Mouse (Mus musculus) CD4-positive helper T cell, adult 2 months (primary cell): ENCODE data around the gene Mybl2.
"Not testable (repeated sequence)": the region's sequence is repeated elsewhere in the genome, so short reads cannot be mapped to it uniquely, and the experiment has no call there.

Experiments used
- DNase-seq: peaks from one replicate; pipeline ENCODE4 v3.0.0-alpha.2; 2012; ENCODE audit warnings: low read depth, missing footprints, low spot score

The Mybl2 gene

DNA sequence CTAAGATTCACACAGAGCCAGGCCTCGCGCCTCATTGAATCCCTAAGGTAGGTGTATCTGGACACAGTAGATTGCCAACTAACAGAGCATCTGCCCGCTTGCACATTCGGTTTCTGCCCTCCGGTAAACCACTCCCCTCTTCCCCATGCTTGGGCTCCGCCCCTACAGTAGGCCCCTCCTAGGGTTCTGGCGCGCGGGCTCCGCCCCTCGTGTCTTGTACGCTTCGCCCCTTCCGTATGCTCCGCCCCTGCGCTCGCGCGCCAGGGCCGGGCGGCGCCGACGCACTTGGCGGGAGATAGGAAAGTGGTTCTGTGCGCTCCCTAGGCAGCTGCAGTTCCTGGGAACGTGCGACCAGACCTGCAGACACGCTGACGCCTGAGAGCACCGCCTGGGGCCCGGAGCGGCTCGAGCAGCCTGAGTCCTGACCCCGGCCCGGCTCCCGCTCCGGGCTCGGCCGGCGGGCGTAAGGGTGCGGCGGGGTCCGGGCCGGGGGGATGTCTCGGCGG is at the start of gene Mybl2:
Gene Mybl2, plus strand, starts transcription at position 353 of the 506 bp plus-strand sequence.
- DNase-seq: peak; percentile 94

DNA sequence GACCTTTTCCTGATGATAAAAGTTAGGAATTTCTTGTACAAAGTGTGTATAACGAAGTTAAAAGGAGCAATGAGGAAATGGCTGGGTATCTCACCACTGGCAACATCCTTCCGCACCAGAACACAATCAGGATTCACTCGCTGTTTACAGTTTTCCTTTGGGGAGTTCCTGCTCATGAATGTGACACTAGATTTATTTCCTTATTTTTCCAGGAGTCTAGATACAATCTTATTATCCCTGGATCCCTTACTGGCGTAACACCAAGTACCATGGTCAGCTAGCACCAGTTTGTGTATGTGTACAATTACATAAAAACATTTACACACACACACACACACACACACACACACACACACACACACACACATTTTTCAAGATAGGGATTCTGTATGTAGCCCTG is 47.2 kb upstream of the Mybl2 start:
- DNase-seq: no peak

- DNase-seq: peak; percentile 93
These were observed 37.4 kb upstream of the Mybl2 start, which contains the start of gene Ift52 for GRCm38 (mm10) chr2:163016916-163017743. Gene Ift52, plus strand, starts transcription at chr2:163017354.

- DNase-seq: no peak
These were observed 23.2 kb upstream of the Mybl2 start for GRCm38 (mm10) chr2:163031289-163031688.

DNA sequence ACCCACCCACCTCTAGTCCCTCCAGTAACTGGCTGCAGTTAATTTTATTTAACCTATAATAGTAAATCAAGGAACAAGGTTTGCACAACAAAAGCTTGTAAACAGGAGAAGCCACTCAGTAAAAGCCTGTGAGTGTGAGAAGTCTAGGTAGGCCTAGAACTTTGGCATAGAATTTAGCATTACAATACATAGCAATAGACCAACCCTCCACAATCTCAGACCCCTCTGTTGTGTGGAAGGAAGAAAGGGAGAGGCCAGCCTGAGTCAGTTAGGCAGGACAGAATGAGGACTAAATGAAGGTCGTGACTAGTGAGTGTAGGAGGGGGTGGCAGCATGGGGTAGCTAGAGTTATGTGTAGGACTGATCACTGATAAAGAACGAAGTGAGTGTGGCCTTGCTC is 22.7 kb upstream of the Mybl2 start:
- no peak for DNase-seq

- no peak for DNase-seq
These were observed 21.9 kb upstream of the Mybl2 start for GRCm38 (mm10) chr2:163032622-163033021.

GRCm38 (mm10) chr2:163039940-163040339 is 14.5 kb upstream of the Mybl2 start:
- no peak for DNase-seq

GRCm38 (mm10) chr2:163048125-163048524 is 6.4 kb upstream of the Mybl2 start:
- DNase-seq: peak; percentile 60

DNA sequence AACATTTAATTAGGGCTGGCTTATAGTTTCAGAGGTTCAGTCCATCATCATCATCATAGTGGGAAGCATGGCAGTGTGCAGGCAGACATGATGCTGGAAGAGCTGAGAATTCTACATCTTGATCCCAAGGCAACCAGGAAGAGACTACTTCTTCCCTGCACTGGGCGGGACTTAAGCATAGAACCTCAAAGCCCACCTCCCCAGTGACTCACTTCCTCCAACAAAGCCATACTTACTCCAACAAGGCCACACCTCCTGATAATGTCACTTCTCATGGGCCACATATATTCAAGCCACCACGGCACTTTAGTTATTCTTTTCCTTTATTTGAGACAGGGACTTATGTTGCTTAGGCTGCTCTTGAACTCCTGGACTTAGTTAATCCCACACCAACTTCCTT is 5.4 kb upstream of the Mybl2 start:
- DNase-seq: no peak

DNA sequence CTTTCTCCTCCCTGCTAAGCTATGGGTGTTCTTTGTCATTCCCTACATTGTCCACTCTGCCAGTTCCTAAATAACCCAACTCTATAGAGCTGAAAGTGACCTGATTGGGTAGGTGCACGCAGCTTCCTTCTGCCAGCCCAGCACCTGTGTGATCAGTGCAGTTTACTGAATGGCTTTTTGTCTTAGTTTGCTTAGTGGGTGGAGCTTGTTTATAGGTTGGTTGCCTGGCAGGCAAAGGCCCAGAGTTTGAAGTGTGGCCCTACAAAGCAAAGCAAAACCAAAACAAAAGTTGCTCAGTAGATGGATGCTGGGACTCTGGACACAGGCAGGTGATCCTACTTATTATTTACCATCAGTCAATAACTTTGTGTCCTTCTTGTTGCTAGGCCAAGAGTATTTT is 2.8 kb upstream of the Mybl2 start:
- DNase-seq: no peak

DNA sequence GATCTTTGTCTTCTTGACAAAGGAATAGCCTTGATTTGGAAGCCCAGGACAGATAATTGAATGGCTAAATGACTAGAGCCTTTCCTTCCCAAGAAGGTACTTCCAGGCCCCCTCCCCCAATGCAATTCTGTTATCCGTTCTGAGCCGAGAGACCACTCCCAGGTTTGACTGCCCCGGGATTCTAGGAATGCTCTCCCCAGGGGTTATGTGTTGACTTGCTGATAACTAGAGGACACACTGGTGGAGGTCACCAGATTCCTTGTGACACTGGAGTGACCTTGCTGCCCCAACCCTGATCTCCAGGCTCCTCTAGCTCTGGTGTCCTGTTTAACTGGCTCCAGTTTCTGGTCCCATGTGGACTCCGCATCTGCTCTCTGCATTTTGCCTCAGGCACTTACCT is 2.4 kb upstream of the Mybl2 start:
- DNase-seq: no peak

- no peak for DNase-seq
These were observed 1.7 kb upstream of the Mybl2 start for GRCm38 (mm10) chr2:163052826-163053225.

- peak; percentile 25 for DNase-seq
These were observed 506 bp downstream of the Mybl2 start for GRCm38 (mm10) chr2:163054891-163055494.

DNA sequence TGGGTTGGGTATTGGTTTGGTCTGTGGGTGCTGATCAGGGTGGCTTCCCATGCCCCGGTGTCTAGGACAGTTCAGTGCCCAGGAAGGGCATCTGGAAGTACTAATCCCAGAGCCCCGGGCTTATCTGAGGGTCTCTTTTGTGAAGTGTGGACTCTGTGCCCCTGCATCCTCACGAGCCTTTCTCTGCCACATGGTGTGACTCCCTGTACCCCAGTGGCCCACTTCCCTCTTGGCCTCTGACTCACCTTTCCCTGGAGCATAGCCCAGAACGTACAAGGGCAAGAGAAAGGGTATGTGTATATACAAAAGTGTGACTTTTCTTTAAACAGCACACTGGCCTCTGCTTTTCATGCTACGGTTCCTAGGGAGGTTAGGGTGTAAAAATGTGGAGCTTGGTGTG is 1.2 kb downstream of the Mybl2 start:
- DNase-seq: no peak

- no peak for DNase-seq
These were observed 2.1 kb downstream of the Mybl2 start for GRCm38 (mm10) chr2:163056584-163056983.

GRCm38 (mm10) chr2:163058981-163059380 is 4.5 kb downstream of the Mybl2 start:
- not testable (repeated sequence) for DNase-seq

- no peak for DNase-seq
These were observed 6.1 kb downstream of the Mybl2 start for GRCm38 (mm10) chr2:163060630-163061029.

DNA sequence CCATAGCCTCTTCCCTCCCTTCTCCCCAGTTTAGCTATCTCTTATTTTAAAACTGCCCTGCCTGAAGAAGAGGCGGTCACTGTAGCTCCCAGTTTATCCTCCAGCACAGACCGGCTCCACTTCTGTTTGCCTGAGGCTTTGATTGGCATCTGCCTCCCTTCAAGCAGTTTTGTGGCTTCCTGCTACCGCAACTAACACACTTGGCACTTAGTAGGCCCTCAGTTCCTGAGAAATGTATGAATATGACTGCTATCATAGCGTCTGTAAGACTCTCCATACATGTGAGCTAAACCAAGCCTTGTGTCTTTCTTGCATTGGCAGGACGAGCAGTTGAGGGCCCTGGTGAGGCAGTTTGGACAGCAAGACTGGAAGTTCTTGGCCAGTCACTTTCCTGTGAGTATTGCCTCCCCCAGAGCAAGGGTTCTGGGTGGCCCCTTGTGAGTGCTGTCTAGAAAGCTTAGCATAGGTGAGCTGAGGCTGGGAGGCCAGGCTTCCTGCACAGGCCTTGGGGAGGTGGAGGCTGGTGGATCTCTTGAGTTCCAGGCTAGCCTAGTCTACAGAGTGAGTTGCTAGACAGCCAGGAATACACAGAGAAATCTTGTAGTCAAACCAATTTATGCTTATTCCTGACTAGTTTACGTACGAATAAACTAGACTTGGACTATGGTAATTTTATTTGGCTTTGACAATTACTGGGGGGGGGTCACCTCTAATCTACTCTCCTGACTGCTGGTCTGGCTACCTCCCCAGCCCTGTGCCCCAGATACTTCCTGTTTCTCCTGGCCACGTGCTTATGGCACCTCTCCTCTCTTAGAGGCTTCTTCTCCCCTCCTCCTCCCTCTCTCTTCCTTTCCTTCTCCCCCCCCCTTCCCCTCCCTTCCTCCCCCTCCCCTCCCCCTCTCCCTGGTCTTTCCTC is 7.0 kb downstream of the Mybl2 start:
- no peak for DNase-seq

- DNase-seq: no peak
These were observed 7.6 kb downstream of the Mybl2 start for GRCm38 (mm10) chr2:163062119-163062508.

DNA sequence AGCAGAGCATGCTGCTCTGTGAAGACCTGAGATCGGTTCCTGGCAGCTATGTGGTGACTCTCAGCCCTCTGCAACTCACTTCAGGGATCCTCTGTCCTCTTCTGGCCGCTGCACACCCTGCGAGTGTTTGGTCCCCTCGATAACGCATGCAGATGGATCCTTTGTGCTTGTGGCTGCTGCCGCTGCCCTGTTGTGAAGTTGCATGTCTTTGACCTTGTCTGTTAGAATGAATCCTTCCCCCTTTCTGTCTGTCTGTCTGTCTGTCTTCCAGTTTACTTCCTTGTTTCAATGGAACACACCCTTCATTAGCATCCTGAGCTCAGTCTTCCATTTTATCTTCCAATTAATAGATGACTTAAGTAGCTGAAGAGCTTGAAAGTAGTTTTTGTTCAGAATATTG is 11.8 kb downstream of the Mybl2 start:
- DNase-seq: no peak

- DNase-seq: no peak
These were observed 12.7 kb downstream of the Mybl2 start for GRCm38 (mm10) chr2:163067233-163067632.

- DNase-seq: no peak
These were observed 15.7 kb downstream of the Mybl2 start for GRCm38 (mm10) chr2:163070213-163070612.
